Mouse (Mus musculus): ENCODE measurements around the gene Epas1. TPM values are rescaled to one million over a fixed set of nuclear protein-coding genes. Genes with fewer than 3 reads are reported as not detected.
A peak's percentile ranks its signal among the peaks of the same experiment; 100 is the strongest.

Epas1 gene
- total RNA-seq, 2 experiments from 2014 or later = 222 to 225 TPM

DNA sequence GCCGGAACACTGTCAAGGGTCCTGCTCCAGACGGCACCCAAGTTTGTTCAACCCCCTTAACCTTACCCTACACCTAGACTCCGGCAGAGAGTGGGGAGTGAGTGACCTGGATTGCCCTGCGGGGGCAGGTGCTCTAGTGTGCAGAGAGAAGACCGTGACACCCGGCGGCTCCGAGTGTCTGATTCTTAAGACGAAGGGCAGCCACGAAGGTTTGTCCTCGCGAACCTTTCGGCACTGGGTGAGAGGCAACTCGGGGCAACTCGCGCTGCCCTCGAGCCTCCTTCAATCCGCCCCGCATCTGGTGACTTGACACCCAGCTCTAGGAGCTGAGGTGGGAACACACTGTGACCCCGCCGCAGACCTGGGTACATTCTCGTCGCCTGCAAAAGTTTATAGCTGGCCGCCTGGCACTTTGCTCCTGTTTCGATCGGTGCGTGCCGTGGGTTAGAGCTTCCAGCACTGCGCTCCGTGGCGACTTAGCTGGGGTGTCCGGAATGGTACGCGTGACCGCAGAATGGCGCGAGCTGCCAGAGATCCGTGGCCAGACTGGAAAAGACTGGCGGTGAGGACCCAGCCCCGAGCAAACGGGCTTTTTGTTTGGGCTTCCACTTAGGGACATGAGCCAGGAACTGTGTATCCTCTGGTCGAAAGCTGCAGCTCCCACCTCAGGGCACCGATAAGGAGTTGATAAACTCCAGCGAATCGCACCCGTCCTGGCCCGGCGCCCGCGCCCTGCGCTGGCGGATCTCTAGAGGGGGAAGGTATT is 1.5 kb downstream of the Epas1 start:
- peak; percentile 74 to 78 for DNase-seq
- intact Hi-C loops (cut with DNase I) = loop anchor here (1.0 to 10.0 kb wide), 5 partner anchors 15 to 258 kb away; no protein-coding TSS in a partner anchor

GRCm38 (mm10) chr17:86755581-86756195 is 2.2 kb downstream of the Epas1 start:
- peak in 1 of 2 experiments; percentile 44 for DNase-seq
- intact Hi-C loops (cut with DNase I) = loop anchor here (1.0 to 10.0 kb wide), 5 partner anchors 15 to 258 kb away; no protein-coding TSS in a partner anchor

DNA sequence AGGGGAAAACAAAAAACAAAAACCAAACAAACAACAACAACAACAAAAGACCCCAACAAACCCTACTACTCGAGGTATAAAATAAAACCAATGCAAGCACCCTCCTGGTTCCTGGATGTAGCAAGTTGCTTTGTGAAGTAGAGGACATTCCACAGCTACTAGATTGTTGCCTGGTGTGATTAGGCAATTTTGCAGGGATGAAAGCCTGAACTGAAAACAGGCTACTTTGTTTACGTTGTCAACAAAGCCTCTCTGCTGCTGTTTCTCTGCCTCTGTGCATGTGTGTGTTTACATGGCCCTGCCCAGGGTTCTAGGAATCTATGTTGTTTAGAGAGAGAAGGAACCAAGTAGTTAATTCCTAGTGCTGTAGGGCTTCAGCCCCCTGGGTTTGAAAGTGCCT is 4.1 kb downstream of the Epas1 start:
- DNase-seq = no peak
- intact Hi-C loops (cut with DNase I) = loop anchor here (2.0 to 10.0 kb wide), 3 partner anchors 25 to 260 kb away; no protein-coding TSS in a partner anchor

GRCm38 (mm10) chr17:86761859-86762258 is 8.4 kb downstream of the Epas1 start:
- intact Hi-C loops (cut with DNase I) = no loop called here
- DNase-seq = no peak

DNA sequence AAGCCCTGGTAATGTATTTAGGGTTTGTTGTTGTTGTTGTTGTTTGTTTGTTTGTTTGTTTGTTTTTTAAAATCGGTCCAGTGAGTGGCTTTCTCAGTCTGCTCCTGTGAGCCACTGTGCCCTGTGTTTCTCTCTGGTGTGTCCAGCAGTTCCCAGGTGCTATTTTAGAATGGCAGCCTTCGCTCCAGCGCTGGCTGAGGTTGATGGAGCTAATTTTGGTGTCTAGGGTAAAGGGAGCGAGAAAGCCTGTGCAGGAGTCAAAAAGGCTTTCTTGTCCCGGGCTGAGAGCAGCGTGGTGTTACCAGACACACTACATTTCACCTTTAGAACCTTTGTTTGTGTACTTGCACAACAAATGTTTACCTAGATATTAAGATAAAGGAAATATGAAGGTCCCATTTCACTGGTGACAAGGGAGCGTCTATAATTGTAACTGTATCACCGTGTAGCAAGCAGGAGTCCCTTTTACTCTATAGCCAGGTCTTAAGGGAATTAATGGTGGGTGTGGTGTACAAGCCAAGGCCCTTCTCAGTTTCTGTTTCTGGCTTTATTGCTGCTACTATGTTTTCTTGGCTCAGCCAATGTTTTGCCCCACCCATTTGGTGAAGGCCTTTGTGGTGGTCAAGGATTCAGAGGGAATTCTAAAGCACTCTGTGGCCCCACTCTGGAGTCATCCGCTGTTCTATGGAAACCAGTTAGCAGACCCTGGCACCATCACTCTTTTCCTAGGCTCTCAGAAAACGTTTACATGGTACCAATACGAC is 9.2 kb downstream of the Epas1 start:
- DNase-seq = peak; percentile 66 to 69

GRCm38 (mm10) chr17:86765762-86766404 is 12.4 kb downstream of the Epas1 start:
- DNase-seq = no peak
- intact Hi-C loops (cut with DNase I) = no loop called here

More for the DNA sequence above, 9.2 kb downstream of the Epas1 start:
- intact Hi-C loops (cut with DNase I) = no loop called here

DNA sequence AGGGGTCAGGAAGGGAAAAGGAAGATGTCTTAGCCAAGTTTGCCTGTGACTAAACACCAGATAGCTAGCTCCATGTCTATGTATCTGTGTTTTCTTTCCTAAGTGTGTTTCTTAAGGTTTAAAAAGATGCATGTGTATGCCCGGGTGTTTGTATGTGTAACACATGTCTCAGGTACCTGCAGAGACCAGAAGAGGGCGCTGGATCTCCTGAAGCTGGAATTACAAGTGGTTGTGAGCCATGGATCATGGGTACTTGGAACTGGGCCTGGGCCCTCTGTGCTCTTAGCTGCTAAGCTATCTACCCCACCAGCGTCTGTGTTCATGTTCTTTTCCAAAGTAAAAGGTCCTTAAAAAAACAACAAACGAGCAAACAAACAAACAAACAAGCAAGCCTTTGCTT is 12.9 kb downstream of the Epas1 start:
- DNase-seq = no peak
- intact Hi-C loops (cut with DNase I) = no loop called here

GRCm38 (mm10) chr17:86768596-86768995 is 15.1 kb downstream of the Epas1 start:
- no peak for DNase-seq
- intact Hi-C loops (cut with DNase I) = no loop called here

DNA sequence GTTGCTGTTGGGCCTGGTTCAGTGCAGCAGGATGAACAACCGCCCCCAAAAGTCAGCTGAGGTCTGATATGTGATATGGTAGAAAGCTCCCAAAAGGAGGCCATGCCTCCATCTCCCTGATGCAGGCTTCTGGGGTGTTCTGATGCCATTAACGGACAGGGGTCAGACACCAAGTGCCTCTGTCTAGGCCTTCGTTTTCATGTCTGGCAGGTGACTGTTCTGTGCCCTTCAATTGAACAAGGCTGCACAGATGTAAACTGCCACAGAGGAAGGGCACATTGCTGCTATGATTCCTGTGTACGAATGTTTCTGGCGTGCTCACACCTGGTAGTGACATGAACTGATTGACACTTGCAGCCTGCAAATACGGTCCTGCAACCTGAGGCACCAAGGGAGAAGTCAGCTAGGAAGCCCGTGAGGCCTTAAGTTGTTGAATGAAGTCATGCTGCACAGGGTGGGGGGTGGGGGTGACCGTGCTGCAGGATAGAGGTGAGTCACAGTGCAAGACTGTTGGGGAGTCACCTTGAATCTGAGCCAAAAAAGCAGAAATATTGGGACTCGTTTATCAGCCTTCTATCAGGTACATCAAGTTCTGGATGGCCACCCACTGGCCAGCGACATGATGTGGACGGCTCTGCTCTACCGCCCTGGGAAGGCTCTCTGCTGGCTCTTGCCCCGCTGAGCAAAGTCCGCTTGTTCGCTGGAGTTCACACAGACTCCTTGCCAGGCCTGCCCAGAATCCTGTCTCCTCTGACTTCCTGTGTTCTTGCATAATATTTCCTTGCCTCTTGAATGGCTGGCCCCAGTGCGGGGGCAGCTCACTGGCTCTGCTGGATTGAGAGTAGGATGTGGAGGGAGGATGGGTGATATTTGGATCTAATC is 16.1 kb downstream of the Epas1 start:
- DNase-seq = peak; percentile 82
- intact Hi-C loops (cut with DNase I) = loop anchor here (1.0 kb wide), 1 partner anchor 14 kb away; no protein-coding TSS in a partner anchor

GRCm38 (mm10) chr17:86770848-86771247 is 17.3 kb downstream of the Epas1 start:
- DNase-seq = no peak
- intact Hi-C loops (cut with DNase I) = loop anchor here (1.0 kb wide), 1 partner anchor 16 kb away; no protein-coding TSS in a partner anchor

DNA sequence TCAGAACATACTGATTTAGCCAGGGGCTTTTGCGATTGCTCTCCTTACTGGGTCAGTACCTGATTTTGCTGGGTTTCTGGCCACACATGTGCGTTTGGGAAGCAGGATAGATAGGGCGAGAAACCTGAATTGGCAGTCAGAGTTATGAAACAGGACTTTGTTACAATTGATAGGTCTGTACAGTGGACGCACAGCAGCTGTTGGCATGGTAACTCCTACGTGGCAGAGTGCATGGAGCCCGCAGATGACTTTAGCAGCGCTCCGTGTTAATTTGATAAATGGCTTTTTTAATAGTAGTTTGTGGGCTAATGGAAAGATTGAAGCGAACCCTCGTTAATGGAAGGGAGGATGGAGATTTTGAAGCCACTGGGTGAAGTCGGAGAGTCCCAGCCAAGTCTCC is 18.5 kb downstream of the Epas1 start:
- intact Hi-C loops (cut with DNase I) = no loop called here
- DNase-seq = no peak

GRCm38 (mm10) chr17:86772929-86773588 is 19.6 kb downstream of the Epas1 start:
- no peak for DNase-seq
- intact Hi-C loops (cut with DNase I) = no loop called here

GRCm38 (mm10) chr17:86776538-86776937 is 23.0 kb downstream of the Epas1 start:
- DNase-seq = no peak
- intact Hi-C loops (cut with DNase I) = no loop called here

DNA sequence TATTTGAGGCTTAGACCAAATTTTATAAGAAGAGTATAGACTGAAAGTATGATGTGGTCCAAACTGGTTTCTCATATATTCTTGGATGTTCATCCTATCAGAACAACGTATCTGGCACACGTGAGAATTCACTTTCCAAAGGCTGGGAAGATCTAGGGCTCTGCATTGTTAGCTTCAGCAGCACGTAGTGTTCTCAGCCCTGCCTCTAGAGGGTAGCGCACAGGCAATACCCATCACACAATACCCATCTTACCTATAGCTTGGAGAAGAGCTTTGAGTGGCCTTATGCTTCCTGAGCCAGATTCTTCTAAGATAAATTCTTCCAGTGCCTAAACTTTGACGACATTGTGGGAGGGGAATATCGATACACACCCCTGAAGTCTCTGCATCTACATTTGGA is 24.6 kb downstream of the Epas1 start:
- intact Hi-C loops (cut with DNase I) = no loop called here
- no peak for DNase-seq

DNA sequence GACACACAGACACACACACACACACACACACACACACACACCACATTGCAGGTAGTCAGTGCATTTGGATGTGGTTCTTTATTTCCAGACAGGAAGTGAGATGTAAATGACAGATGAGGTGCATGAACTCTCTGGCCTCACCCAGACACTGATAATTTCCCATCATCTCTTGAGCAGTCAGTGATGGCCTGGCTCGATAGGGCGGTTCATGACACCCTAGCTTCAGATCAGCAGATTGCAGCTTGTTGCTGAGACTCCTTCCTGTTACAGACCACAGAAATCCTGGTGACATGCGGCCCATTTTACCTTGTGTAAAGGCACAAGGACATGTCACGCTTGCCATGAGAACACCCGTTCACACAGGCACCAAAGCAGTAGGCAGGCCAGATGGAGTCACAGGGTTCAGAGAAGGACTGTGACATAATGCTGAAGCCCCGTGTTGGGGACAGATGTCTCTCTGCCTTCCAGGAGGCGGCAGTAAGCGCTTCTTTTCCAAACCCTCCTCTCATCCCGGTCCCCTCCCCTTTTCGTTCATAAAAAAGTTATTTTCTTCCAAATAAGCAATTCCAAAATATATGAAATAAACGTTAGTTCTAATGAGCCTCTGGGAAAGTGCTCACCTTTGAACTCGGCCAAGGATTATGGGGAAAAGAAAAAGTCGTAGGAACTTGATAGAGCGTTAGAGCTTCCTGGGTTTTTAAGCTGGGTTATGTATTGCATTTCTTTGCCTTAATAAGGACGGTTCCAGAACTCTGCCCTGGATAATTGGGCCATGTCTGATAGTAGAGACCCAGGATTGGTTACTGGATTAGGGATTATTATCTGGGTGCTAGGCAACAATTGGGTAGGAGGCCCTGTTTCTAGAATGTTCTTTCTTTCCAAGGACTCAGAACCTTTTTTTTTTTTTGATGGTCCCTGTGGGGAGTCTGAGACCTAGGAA is 26.0 kb downstream of the Epas1 start:
- intact Hi-C loops (cut with DNase I) = no loop called here
- DNase-seq = no peak

DNA sequence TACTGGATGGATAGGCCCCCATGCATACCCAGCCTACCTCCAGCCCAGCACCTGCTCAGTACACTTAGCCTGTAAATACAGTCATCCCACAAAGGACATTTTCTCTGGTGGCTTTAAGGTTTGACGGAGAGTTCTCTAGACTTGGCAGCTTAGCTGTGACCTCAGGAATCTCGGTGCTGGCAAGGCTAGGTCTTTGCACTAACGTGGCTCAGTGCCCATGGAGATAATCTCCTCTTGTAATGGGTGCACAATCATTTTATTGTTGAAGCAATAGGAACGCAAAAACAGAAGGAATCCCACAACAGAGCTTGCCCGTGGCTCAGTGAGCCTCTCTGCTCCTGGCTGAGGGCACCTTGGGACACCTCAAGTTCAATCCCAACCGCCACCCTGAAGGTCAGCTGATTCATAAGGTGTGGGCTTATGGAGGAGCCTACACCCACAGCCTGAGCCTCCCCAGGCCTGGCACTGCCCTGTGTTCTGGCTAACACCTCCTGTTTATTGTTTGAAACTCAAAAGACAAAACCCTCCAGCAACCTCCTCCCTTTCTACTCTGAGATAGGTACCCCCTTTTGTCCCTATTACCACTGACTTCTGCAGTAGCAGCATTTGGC is 27.3 kb downstream of the Epas1 start:
- intact Hi-C loops (cut with DNase I) = no loop called here
- peak; percentile 53 to 65 for DNase-seq

GRCm38 (mm10) chr17:86781755-86782400 is 28.4 kb downstream of the Epas1 start:
- DNase-seq = peak; percentile 73 to 75
- intact Hi-C loops (cut with DNase I) = loop anchor here (2.0 kb wide), 1 partner anchor 25 kb away; no protein-coding TSS in a partner anchor
